36 mouse cellular contexts compared by ENCODE assay signal in genomic region chr15:90497080-90497479, GRCm38 (mm10).
"Had no signal": no experiment of that assay in that cellular context is flagged by ENCODE, and none has a peak within 500 bp of the region (broad histone marks: within the 10 kb centered on the region; RNA-seq: fewer than 3 reads in every experiment).

No protein-coding gene starts in this region.

- H3K36me3 ChIP-seq: heart, embryonic 10.5 days; heart, embryonic 12.5 days; heart, embryonic 13.5 days; heart, embryonic 15.5 days; hindbrain, embryonic 10.5 days; hindbrain, embryonic 12.5 days; hindbrain, embryonic 13.5 days; hindbrain, embryonic 15.5 days; intestine, embryonic 15.5 days; kidney, embryonic 15.5 days had no signal

- H3K9me3 ChIP-seq: heart, embryonic 10.5 days; heart, embryonic 12.5 days; heart, embryonic 13.5 days; heart, embryonic 15.5 days; hindbrain, embryonic 10.5 days; hindbrain, embryonic 12.5 days; hindbrain, embryonic 13.5 days; hindbrain, embryonic 15.5 days; intestine, embryonic 15.5 days; kidney, embryonic 15.5 days had no signal

- H3K4me2 ChIP-seq: heart, embryonic 11.5 days; heart, embryonic 12.5 days; heart, embryonic 13.5 days; heart, embryonic 15.5 days; hindbrain, embryonic 12.5 days; hindbrain, embryonic 13.5 days; hindbrain, embryonic 14.5 days; hindbrain, embryonic 15.5 days; intestine, embryonic 15.5 days; kidney, embryonic 15.5 days had no signal

- H3K27ac ChIP-seq: heart, adult 2 months; heart, embryonic 10.5 days; heart, embryonic 13.5 days; heart, embryonic 15.5 days; hindbrain, embryonic 10.5 days; hindbrain, embryonic 12.5 days; hindbrain, embryonic 13.5 days; hindbrain, embryonic 14.5 days; hindbrain, embryonic 15.5 days; hindbrain, postnatal 0 days; intestine, embryonic 15.5 days; kidney, embryonic 15.5 days; kidney, postnatal 0 days; layer of hippocampus, adult 2 months had no signal

- DNase-seq: heart, adult 18-20 months; heart, adult 2 months; heart, postnatal 10 days; heart, postnatal 14 days; heart, postnatal 36 days; heart, postnatal 4 days; kidney, adult 11 months; kidney, adult 18-20 months; kidney, adult 2 months; kidney, adult 8-10 months; kidney, adult 9 months; kidney, postnatal 10 days; kidney, postnatal 14 days; kidney, postnatal 25 days; kidney, postnatal 36 days; kidney, postnatal 4 days; layer of hippocampus, adult 9-11 months had no signal

- H3K4me1 ChIP-seq: heart, embryonic 10.5 days; heart, embryonic 12.5 days; heart, embryonic 15.5 days; hindbrain, embryonic 10.5 days; hindbrain, embryonic 12.5 days; hindbrain, embryonic 15.5 days; intestine, embryonic 15.5 days; kidney, embryonic 15.5 days had no signal

- H3K4me3 ChIP-seq: heart, adult 2 months; heart, embryonic 10.5 days; heart, embryonic 12.5 days; heart, embryonic 13.5 days; heart, embryonic 15.5 days; hindbrain, embryonic 10.5 days; hindbrain, embryonic 12.5 days; hindbrain, embryonic 13.5 days; hindbrain, embryonic 15.5 days; intestine, embryonic 15.5 days; kidney, embryonic 15.5 days; layer of hippocampus, adult 2 months had no signal

- H3K27me3 ChIP-seq: heart, embryonic 12.5 days; heart, embryonic 13.5 days; heart, embryonic 15.5 days; hindbrain, embryonic 12.5 days; hindbrain, embryonic 13.5 days; hindbrain, embryonic 15.5 days; intestine, embryonic 15.5 days; kidney, embryonic 15.5 days had no signal

- H3K9ac ChIP-seq: heart, embryonic 12.5 days; heart, embryonic 13.5 days; heart, embryonic 15.5 days; hindbrain, embryonic 12.5 days; hindbrain, embryonic 13.5 days; hindbrain, embryonic 14.5 days; hindbrain, embryonic 15.5 days; intestine, embryonic 15.5 days; kidney, embryonic 15.5 days had no signal

- ATAC-seq: hindbrain, embryonic 16.5 days; hindbrain, postnatal 0 days; inflammation-experienced regulatory T-cells, adult 6 months; intestine, embryonic 15.5 days; intestine, embryonic 16.5 days; intestine, postnatal 0 days had no signal
